Mouse (Mus musculus): ENCODE data around the gene Wfdc9. TPM values are rescaled to one million over a fixed set of nuclear protein-coding genes. Genes with fewer than 3 reads are reported as not detected.
A peak's percentile ranks its signal among the peaks of the same experiment; 100 is the strongest.

Wfdc9 gene
- not detected in 2 replicates for polyA plus RNA-seq (2015; fragmentation: Nextera tagmentation; extraction: Ambion mirVana)

DNA sequence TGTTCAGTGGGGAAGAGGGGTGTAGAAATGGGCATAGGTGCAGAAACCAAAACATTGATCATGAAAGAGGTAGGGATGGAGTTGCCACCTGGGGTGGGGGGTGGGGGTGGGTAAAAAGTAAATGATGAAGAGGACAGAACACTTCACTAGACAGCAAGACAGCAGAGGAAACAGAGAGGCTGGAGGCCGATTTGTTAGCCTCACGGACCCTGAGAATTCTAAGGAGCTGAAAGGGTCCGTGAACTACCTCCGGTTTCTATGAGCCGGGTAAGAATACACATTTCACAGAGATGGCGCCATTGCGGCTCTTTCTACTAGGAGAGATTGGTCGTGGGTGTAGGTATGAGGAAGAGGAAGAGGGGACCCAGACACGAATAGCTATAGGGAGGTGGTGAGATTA is at the start of gene Wfdc9:
TSS of gene Wfdc9 (minus strand) at position 101 of the 400 bp plus-strand sequence.
- Histone ChIP-seq H3K4me1 (replicated peaks) (no peaks in the 10 kb centered on the region), H3K27ac (replicated peaks) (no peak within 1 kb of the TSS), H3K9ac (no peak within 1 kb of the TSS), H3K4me2 (no peak within 1 kb of the TSS), H3K36me3 (no peaks in the 10 kb centered on the region), H3K9me3 (no peaks in the 10 kb centered on the region), H3K27me3 (no peaks in the 10 kb centered on the region), H3K4me3 (no peak within 1 kb of the TSS)
- 85% methylated on average over 9 of the region's 9 CpGs for WGBS
- ATAC-seq (ENCODE audit: low read depth) = no peak

DNA sequence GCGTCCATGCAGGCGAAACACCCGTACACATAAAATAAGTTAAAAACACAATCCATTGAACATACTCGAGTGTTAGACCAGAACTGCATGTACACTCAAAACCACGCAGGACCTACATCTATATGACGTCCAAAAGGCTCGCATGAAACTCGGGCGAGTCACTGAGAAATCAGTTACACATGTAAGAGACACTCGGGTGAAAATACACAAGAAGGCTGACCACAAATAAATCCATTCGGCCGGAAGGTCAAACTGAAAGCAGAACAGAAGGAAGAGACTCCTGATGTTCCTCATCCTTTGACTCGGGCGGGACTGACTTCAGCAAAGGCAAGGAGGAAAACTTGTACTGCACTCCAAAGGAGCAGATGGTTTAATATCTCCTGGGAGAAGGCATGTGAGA is 49.6 kb upstream of the Wfdc9 start:
- H3K4me1 ChIP-seq (replicated peaks) = no peaks in the 10 kb centered on the region
- no peaks in the 10 kb centered on the region for H3K9me3 ChIP-seq
- no peaks in the 10 kb centered on the region for H3K36me3 ChIP-seq
- ATAC-seq (ENCODE audit: low read depth) = no peak
- H3K27ac ChIP-seq (replicated peaks) = no peak overlapping the region
- no peak overlapping the region for H3K4me3 ChIP-seq
- H3K9ac ChIP-seq = no peak overlapping the region
- H3K4me2 ChIP-seq = no peak overlapping the region
- WGBS = 91% methylated on average over 14 of the region's 14 CpGs
- H3K27me3 ChIP-seq = no peaks in the 10 kb centered on the region

DNA sequence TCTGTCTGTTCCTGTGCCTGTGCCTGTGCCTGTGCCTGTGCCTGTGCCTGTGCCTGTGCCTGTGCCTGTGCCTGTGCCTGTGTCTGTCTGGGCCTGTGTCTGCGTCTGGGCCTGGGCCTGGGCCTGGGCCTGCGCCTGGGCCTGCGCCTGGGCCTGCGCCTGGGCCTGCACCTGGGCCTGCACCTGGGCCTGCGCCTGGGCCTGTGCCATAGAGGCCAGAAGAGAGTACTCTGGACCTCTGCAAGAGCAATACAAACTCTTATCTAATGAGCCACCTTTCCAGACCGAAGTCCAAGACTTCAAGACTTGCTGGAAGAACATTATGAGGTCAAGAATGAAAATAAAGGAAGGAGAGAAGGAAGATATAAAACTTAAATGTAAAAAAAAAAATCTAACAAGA is 48.9 kb upstream of the Wfdc9 start:
- no peaks in the 10 kb centered on the region for H3K4me1 ChIP-seq (replicated peaks)
- no peaks in the 10 kb centered on the region for H3K27me3 ChIP-seq
- H3K4me2 ChIP-seq = no peak overlapping the region
- H3K4me3 ChIP-seq = no peak overlapping the region
- WGBS = 87% methylated on average over 6 of the region's 6 CpGs
- no peak for ATAC-seq (ENCODE audit: low read depth)
- no peaks in the 10 kb centered on the region for H3K36me3 ChIP-seq
- no peak overlapping the region for H3K27ac ChIP-seq (replicated peaks)
- no peaks in the 10 kb centered on the region for H3K9me3 ChIP-seq
- no peak overlapping the region for H3K9ac ChIP-seq

DNA sequence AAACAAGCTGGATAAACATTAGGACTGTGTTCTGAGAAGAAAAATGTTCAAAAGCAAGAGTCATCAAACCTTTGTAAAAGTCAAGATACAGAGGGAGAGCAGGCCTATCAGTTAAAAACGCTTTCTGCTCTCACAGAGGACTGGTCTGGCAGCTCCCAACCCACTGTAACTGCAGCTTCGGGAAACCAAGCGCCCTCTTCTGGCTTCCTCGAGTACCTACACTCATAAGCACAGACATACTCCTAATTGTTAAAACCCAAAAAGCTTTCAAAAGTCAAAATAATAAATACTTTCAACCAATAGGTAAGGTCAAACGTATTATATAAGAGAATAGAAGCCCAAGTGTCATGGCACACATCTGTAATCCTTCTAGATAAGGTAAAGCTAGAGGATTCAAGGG is 47.9 kb upstream of the Wfdc9 start:
- Histone ChIP-seq H3K36me3 (no peaks in the 10 kb centered on the region), H3K9ac (no peak overlapping the region), H3K4me1 (replicated peaks) (no peaks in the 10 kb centered on the region), H3K27me3 (no peaks in the 10 kb centered on the region), H3K4me2 (no peak overlapping the region), H3K9me3 (no peaks in the 10 kb centered on the region), H3K4me3 (no peak overlapping the region), H3K27ac (replicated peaks) (no peak overlapping the region)
- 80% methylated on average over 5 of the region's 5 CpGs for WGBS
- ATAC-seq (ENCODE audit: low read depth) = no peak

DNA sequence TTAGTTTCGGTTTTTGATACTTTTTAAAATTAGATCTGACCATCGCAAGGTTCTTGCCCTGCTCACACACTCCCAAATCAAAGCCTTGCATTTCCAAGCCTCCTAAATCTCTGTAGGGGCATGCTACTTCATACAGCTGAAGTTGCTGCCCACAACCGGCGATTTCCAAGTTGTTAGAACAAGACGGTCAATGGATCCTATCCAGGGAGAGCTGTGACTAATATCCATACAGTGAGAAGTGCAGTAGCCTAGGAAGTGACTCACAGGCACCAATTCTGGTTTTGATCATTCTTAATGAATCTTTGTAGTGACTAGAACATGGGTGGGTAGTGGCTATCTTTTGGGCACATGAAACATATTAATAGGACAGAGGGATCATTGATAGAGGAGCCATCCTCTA is 45.4 kb upstream of the Wfdc9 start:
- Histone ChIP-seq H3K27me3 (no peaks in the 10 kb centered on the region), H3K9ac (no peak overlapping the region), H3K9me3 (no peaks in the 10 kb centered on the region), H3K4me1 (replicated peaks) (no peaks in the 10 kb centered on the region), H3K4me3 (no peak overlapping the region), H3K27ac (replicated peaks) (no peak overlapping the region), H3K36me3 (no peaks in the 10 kb centered on the region), H3K4me2 (no peak overlapping the region)
- ATAC-seq (ENCODE audit: low read depth) = no peak
- 94% methylated on average over 5 of the region's 5 CpGs for WGBS

DNA sequence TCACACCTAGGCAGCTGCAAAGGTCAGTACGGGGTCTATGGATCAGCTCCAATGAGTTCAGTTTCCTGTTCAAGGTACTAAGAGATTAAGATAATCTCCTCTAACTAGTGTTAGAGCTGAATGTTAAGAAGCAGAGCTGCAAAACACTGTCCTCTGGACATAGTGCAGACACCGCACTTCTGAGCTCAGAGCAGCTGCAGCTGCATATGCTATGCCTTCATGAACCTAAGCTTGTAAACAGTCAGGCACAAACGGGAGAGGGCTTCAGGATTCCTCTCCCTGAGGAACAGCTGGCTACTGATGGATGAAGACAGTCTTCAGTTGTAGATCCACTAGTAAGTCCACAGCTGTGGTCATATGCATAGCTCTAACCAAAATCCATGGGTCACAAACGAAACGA is 44.6 kb upstream of the Wfdc9 start:
- Histone ChIP-seq H3K4me3 (no peak overlapping the region), H3K9me3 (no peaks in the 10 kb centered on the region), H3K27ac (replicated peaks) (no peak overlapping the region), H3K4me1 (replicated peaks) (no peaks in the 10 kb centered on the region), H3K9ac (no peak overlapping the region), H3K27me3 (no peaks in the 10 kb centered on the region), H3K36me3 (no peaks in the 10 kb centered on the region), H3K4me2 (no peak overlapping the region)
- ATAC-seq (ENCODE audit: low read depth) = no peak
- 86% methylated on average over 5 of the region's 5 CpGs for WGBS

DNA sequence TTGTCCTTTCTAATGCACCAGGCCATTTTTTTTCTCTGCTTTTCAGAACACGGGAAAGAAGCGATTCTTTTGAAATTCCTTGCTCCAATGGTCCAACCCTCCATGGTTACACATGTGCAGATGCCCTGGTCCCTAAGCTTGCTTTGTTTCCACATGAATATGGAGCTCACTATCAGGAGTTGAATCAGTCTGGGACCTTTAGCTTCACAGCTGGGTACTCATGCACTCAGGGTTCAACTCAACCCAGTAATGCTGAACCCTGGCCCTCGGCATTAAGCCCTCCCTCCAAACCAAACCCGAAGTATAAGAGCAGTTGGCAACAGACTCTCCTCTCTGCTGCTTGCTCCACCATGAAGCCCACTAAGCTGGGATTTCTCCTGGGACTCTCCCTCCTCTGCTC is 41.8 kb upstream of the Wfdc9 start, which contains the start of gene Spint4:
TSS of gene Spint4 (plus strand) at position 301 of the 400 bp plus-strand sequence.
- Histone ChIP-seq H3K4me2 (no peak within 1 kb of the TSS), H3K4me3 (no peak within 1 kb of the TSS), H3K4me1 (replicated peaks) (no peaks in the 10 kb centered on the region), H3K27ac (replicated peaks) (no peak within 1 kb of the TSS), H3K36me3 (no peaks in the 10 kb centered on the region), H3K27me3 (no peaks in the 10 kb centered on the region), H3K9me3 (no peaks in the 10 kb centered on the region), H3K9ac (no peak within 1 kb of the TSS)
- no peak for ATAC-seq (ENCODE audit: low read depth)
- 74% methylated on average over 4 of the region's 4 CpGs for WGBS

DNA sequence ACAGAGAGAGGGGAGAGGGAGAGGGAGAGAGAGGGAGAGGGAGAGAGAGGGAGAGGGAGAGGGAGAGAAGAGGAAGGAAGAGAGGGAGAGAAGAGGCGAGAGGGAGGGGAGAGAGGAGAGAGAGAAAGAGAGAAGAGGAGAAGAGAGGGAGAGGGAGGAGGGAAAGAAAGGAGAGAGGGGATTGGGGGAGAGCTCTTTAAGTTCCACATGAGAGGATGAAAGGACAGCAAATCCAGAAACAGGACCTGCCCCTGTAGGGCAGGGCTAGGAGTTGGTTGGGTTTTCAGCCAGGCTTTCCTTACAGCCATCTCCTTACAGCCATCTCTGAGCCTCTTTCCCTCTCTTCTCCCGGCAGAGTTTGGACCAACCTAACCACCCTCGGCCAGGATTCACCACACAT is 28.4 kb upstream of the Wfdc9 start, which contains the start of gene Wfdc13:
TSS of gene Wfdc13 (plus strand) at position 301 of the 400 bp plus-strand sequence.
- WGBS = 75% methylated on average over 3 of the region's 3 CpGs
- no peak within 1 kb of the TSS for H3K4me3 ChIP-seq
- no peaks in the 10 kb centered on the region for H3K4me1 ChIP-seq (replicated peaks)
- no peaks in the 10 kb centered on the region for H3K36me3 ChIP-seq
- ATAC-seq (ENCODE audit: low read depth) = no peak
- H3K27ac ChIP-seq (replicated peaks) = no peak within 1 kb of the TSS
- no peaks in the 10 kb centered on the region for H3K9me3 ChIP-seq
- no peak within 1 kb of the TSS for H3K9ac ChIP-seq
- no peak within 1 kb of the TSS for H3K4me2 ChIP-seq
- H3K27me3 ChIP-seq = no peaks in the 10 kb centered on the region

DNA sequence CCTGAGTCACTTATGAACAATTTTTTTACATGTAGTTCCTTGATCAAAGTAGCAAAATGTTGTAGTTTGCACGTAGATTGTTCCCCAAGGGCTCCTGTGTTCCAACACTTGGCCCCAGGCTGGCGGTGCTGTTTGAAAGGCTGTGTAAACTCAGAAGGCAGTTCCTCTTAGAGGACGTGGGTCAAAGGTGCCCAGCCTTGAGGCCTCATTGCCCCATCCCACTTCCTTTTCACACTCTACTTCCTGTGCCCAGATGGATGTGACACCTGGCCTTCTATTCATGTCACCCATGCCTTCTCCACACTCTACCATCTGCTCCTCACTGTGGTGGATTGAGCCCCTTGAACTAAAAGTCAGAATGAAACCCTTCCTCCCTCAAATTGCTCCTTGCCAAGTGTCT is 23.5 kb upstream of the Wfdc9 start:
- Histone ChIP-seq H3K27ac (replicated peaks) (no peak overlapping the region), H3K4me2 (no peak overlapping the region), H3K9ac (no peak overlapping the region), H3K27me3 (no peaks in the 10 kb centered on the region), H3K9me3 (no peaks in the 10 kb centered on the region), H3K4me3 (no peak overlapping the region), H3K36me3 (no peaks in the 10 kb centered on the region), H3K4me1 (replicated peaks) (peaks cover 9% of the 10 kb centered on the region)
- ATAC-seq (ENCODE audit: low read depth) = no peak
- WGBS = 43% methylated on average over 3 of the region's 3 CpGs

DNA sequence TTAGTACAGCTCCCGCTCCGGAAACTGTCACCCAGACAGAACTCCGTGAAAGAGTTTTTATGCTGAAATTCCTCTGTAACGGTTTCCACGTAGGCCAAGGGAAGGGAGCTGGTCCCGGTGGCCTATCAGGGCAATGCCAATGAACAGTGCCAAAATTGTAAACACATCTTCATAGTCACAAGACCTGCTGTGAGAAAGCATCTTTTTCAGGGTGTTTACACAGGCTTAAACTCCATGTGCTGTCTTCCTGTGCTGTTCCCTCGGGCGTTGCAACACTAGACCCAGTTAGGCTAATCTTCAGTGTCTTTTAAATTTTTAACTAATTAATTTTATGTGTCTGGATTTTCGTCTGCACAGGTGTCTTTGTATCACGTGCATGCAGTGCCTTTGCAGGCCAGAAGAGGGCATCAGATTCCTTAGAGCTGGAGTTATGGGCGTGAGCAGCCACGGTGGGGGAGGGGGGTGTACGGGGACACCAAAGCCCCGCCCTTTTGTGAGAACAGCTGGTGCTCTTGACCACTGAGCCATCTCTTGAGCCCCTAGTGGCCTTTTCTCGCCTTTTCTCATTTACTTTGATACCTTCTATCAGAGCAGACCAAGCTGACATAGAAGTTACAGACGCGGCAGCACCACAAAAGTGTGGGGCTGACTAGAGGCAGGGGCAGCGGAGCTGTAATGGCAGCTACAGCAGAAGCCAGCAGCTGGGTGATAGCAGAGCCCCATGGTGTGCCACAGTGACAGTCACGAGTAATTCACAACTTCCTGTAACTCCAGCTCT is 22.7 kb upstream of the Wfdc9 start:
- Histone ChIP-seq H3K4me1 (replicated peaks) (peaks cover 9% of the 10 kb centered on the region), H3K4me3 (peak overlapping the region; percentile 32), H3K9me3 (no peaks in the 10 kb centered on the region), H3K4me2 (peak overlapping the region; percentile 52), H3K9ac (0 out of 2 replicates have a peak overlapping the region, but pooled peaks have one; percentile 26), H3K27ac (replicated peaks) (no peak overlapping the region), H3K27me3 (no peaks in the 10 kb centered on the region), H3K36me3 (no peaks in the 10 kb centered on the region)
- 22% methylated on average over 19 of the region's 19 CpGs for WGBS
- peak; percentile 79 for ATAC-seq (ENCODE audit: low read depth)

DNA sequence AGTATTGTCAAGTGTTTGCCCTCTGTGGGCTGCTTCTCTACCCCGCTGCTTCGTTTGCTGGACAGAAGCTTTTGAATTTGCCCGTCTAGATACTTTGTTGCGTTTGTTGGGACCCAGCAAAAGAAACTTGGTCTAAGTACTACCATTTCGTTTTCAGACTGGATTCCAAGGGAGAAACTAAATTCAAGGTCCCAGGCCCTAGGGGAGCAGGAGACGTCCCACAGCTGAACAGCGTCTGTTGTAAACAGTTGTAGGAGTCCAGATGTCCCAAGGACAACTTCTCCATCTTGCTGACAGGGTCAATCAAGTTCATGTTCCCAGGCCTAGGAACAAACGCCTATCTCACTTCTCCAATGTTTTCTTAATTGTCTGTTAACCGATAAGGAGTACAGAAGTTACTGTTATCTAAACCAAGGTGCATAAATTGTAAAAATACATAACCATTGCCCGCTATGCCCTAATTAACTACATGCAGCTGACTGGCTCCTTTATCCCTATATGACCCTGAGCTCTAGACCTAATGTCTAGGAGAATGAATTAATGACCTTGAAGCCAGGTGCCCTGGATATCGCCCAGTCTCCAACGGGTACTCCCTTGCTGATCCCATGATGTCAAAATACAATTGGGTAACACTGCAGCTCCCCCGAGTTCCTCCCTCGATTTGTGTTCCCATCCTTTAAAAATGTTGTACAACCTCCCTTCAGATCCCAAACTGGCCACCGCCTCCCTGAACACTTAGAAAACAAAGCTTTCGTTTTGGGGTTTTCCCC is 20.7 kb upstream of the Wfdc9 start:
- Histone ChIP-seq H3K4me3 (no peak overlapping the region), H3K27me3 (no peaks in the 10 kb centered on the region), H3K27ac (replicated peaks) (no peak overlapping the region), H3K4me1 (replicated peaks) (peaks cover 9% of the 10 kb centered on the region), H3K4me2 (no peak overlapping the region), H3K9ac (no peak overlapping the region), H3K9me3 (no peaks in the 10 kb centered on the region), H3K36me3 (no peaks in the 10 kb centered on the region)
- ATAC-seq (ENCODE audit: low read depth) = no peak
- 85% methylated on average over 16 of the region's 16 CpGs for WGBS

DNA sequence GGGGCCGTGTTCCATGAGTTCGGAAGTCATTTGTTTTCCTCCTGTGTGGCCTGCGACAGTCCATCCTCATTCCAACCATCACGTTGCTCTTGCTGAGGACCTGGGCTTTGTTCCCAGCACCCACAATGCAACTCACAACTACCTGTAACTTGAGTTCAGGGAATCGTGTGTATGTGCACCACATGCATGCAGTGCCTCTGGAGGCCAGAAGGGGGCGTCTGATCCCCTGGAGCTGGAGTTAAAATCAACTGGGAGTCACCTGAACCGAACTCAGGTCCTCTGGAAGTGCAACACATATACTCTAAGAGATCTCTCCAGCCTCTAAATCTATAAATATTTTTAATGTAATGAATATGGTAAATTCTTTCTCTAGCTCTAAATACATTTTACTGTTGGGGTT is 19.7 kb upstream of the Wfdc9 start:
- WGBS = 79% methylated on average over 7 of the region's 7 CpGs
- ATAC-seq (ENCODE audit: low read depth) = no peak
- H3K36me3 ChIP-seq = no peaks in the 10 kb centered on the region

More for the DNA sequence above, 19.7 kb upstream of the Wfdc9 start:
- Histone ChIP-seq H3K27ac (replicated peaks) (no peak overlapping the region), H3K4me1 (replicated peaks) (peaks cover 9% of the 10 kb centered on the region), H3K27me3 (no peaks in the 10 kb centered on the region), H3K4me3 (no peak overlapping the region), H3K9me3 (no peaks in the 10 kb centered on the region), H3K9ac (no peak overlapping the region), H3K4me2 (no peak overlapping the region)

Measured in neural tube, embryonic 13.5 days (tissue).